Mouse (Mus musculus) MEL (cell line): Measurements from ENCODE around the gene Gm35549.

Source experiments
- CHD1 ChIP-seq: IDR thresholded peaks from 2 replicates; pipeline ENCODE4 v1.6.1; 2012; ENCODE audit warnings: low read depth, mild to moderate bottlenecking, inconsistent platforms, low read length, improper control_type of control experiment
- CHD2 ChIP-seq: IDR thresholded peaks from 2 replicates; pipeline ENCODE4 v1.6.1; 2011; ENCODE audit warnings: low read length, improper control_type of control experiment
- CTCF ChIP-seq, 3 experiments: IDR thresholded peaks in 2 of 3; conservative IDR thresholded peaks in 1 of 3; 2 replicates each; pipeline ENCODE4 v1.5.1; 2011 to 2012; ENCODE audit warnings: low read length in 3 of 3, low read depth in 2 of 3, mild to moderate bottlenecking in 2 of 3, improper control_type of control experiment in 1 of 3, inconsistent platforms in 1 of 3, mixed read lengths in 1 of 3, moderate library complexity in 1 of 3; ENCODE audit not compliant: control insufficient read depth in 1 of 3, insufficient read depth in 1 of 3, poor library complexity in 1 of 3, severe bottlenecking in 1 of 3
- E2F4 ChIP-seq: IDR thresholded peaks from 2 replicates; pipeline ENCODE4 v1.6.1; 2011; ENCODE audit warnings: low read depth, low read length, improper control_type of control experiment, borderline replicate concordance
- EP300 ChIP-seq, 2 experiments: IDR thresholded peaks; 2 replicates each; pipeline ENCODE4 v1.6.1; 2011; ENCODE audit warnings: improper control_type of control experiment in 2 of 2, low read length in 2 of 2, low read depth in 1 of 2, mild to moderate bottlenecking in 1 of 2
- GATA1 ChIP-seq: IDR thresholded peaks from 2 replicates; pipeline ENCODE4 v1.6.1; 2011; ENCODE audit warnings: low read depth, low read length, improper control_type of control experiment
- HCFC1 ChIP-seq: IDR thresholded peaks from 2 replicates; pipeline ENCODE4 v1.6.1; 2012; ENCODE audit warnings: low read depth, mild to moderate bottlenecking, inconsistent platforms, low read length, improper control_type of control experiment, moderate library complexity
- JUND ChIP-seq: IDR thresholded peaks from 2 replicates; pipeline ENCODE4 v1.6.1; 2011; ENCODE audit warnings: low read depth, mild to moderate bottlenecking, improper control_type of control experiment, low read length
- KAT2A ChIP-seq: conservative IDR thresholded peaks from 2 replicates; pipeline ENCODE4 v1.6.1; 2012; ENCODE audit warnings: low read depth, low read length, improper control_type of control experiment, inconsistent platforms
- MAFK ChIP-seq: IDR thresholded peaks from 2 replicates; pipeline ENCODE4 v1.6.1; 2011; ENCODE audit warnings: low read depth, mild to moderate bottlenecking, low read length, improper control_type of control experiment, borderline replicate concordance
- POLR2A ChIP-seq, 2 experiments: IDR thresholded peaks; 2 replicates each; pipeline ENCODE4 v1.6.1; 2011 to 2012; ENCODE audit warnings: low read length in 2 of 2, mild to moderate bottlenecking in 2 of 2, control low read depth in 1 of 2, improper control_type of control experiment in 1 of 2, low read depth in 1 of 2, moderate library complexity in 1 of 2; ENCODE audit not compliant: control insufficient read depth in 1 of 2, insufficient read depth in 1 of 2, poor library complexity in 1 of 2
- TAL1 ChIP-seq: IDR thresholded peaks from 2 replicates; pipeline ENCODE4 v1.6.1; 2012; ENCODE audit warnings: mild to moderate bottlenecking, inconsistent platforms, low read length, moderate library complexity, mixed read lengths
- USF1 ChIP-seq: IDR thresholded peaks from 2 replicates; pipeline ENCODE4 v1.6.1; 2014; ENCODE audit warnings: low read depth, mild to moderate bottlenecking, inconsistent platforms, low read length, improper control_type of control experiment, moderate library complexity
- ZKSCAN1 ChIP-seq: IDR thresholded peaks from 2 replicates; pipeline ENCODE4 v1.6.1; 2012; ENCODE audit warnings: low read depth, mild to moderate bottlenecking, inconsistent platforms, low read length, improper control_type of control experiment, moderate library complexity

- TF ChIP-seq CTCF (IDR thresholded peaks at IDR 0.05 in 2 of 3, conservative IDR thresholded peaks at IDR 0.05 in 1 of 3; ENCODE audit: control insufficient read depth in 1 of 3, insufficient read depth in 1 of 3, low read depth in 2 of 3, low read length in 3 of 3, poor library complexity in 1 of 3, severe bottlenecking in 1 of 3) = no peak
- TF ChIP-seq EP300 (IDR thresholded peaks at IDR 0.05; ENCODE audit: low read depth in 1 of 2, low read length in 2 of 2) = 0 out of 4 replicates have a peak, but pooled peaks of 1 of the 2 experiments have one; percentile 38
- TF ChIP-seq CHD1 = no peak
- peak; percentile 28; the same call in 1 of the 2 replicates for TF ChIP-seq GATA1
- TF ChIP-seq TAL1 = peak; percentile 9; the same call in 1 of the 2 replicates
- peak; percentile 76 for TF ChIP-seq HCFC1
- TF ChIP-seq KAT2A = peak; percentile 42; the same call in 1 of the 2 replicates
- no peak for TF ChIP-seq USF1
- peak; percentile 72 to 80; a peak in 3 of 4 replicates for TF ChIP-seq POLR2A (IDR thresholded peaks at IDR 0.05; ENCODE audit: control insufficient read depth in 1 of 2, insufficient read depth in 1 of 2, low read depth in 1 of 2, low read length in 2 of 2, poor library complexity in 1 of 2)
- TF ChIP-seq ZKSCAN1 = no peak
- no peak for TF ChIP-seq MAFK
- TF ChIP-seq JUND = no peak
- no peak for TF ChIP-seq CHD2
- no peak for TF ChIP-seq E2F4
Measured at GRCm38 (mm10) chr9:122805053-122805844, 38.6 kb downstream of the Gm35549 start, which contains the start of gene Tcaim.
